Mouse (Mus musculus): Measurements from ENCODE around the gene Aff1.
A peak's percentile ranks its signal among the peaks of the same experiment; 100 is the strongest.

DNA sequence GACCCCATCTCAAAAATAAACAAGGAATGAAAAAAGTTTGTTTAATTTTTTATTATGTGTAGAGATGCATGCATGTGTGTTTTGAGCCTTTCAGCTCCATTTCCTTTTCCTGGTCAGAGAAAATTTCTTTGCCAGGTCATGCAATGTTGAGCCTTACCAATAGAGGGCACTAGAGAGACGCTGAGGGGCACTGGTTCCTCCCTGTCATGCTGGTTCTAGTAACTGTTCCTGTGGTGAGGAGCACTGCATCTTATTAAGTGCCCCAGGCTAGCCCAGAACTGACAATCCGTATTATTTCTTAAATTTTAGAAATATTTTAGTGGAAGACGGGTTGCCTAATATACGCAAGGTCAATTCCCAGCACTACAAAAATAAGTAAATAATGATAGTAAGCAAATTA is 11.8 kb upstream of the Aff1 start:
- TF ChIP-seq CTCF (IDR thresholded peaks at IDR 0.05; ENCODE audit: insufficient read depth, low read length), result peak; percentile 90
- no peak for TF ChIP-seq POLR2A (IDR thresholded peaks at IDR 0.05; ENCODE audit: borderline replicate concordance, extremely low read depth, low read depth, low read length)

All from lung, adult 2 months (tissue).